Mouse (Mus musculus) retina, embryonic 14.5 days (tissue): Measurements from ENCODE around the gene Olfr390.

Experiments
- DNase-seq: peaks from one replicate; pipeline ENCODE4 v3.0.0-alpha.2; 2015; ENCODE audit warnings: low spot score

The Olfr390 gene

DNA sequence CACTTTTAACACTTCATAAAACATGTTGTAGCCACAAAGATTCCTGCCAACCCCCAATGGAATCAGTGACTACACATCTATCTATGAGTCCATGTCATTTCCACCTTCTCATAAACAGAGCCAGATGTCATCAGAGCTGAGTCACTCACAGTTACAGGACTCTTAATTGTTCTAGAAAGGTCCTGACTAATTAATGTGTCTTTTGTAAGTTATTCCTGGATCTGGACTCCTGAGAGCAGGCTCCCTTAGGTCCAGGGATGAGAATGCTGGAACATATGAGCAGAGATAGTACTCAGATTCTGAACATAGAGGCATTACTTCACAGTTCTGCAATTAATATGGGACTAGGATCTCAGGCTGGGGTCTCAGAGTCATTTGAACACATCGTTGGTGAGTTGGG, at the start of gene Olfr390:
Olfr390 (plus strand) TSS at position 301 of the 400 bp plus-strand sequence.
- no peak for DNase-seq

DNA sequence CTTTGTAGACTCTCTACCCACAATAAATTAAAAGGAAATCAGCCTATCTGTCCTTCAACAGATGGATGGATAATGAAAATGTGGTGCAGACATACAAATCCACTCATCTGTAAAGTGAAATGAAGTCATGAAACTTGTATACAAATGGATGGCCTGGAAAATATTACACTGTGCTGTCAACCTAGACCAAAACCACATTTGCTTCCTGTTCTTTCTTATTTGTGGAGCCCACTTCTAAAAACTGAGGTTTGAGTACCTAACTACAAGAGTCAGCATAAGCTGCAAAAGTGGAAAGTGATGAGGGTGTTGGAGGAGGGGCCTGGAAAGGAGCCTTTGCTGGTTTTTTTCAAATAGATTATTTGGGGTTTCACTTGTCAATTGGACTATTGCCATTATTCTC, 23.6 kb upstream of the Olfr390 start:
- DNase-seq, result no peak

- DNase-seq, result no peak
These were observed 2.2 kb upstream of the Olfr390 start, which contains the start of gene Olfr389 for GRCm38 (mm10) chr11:73780613-73781012. Gene Olfr389, minus strand, starts transcription at chr11:73780713.

- DNase-seq, result no peak
These were observed 20.2 kb downstream of the Olfr390 start, which contains the start of gene Olfr391-ps for GRCm38 (mm10) chr11:73802952-73803351. Gene Olfr391-ps, minus strand, starts transcription at chr11:73803052.

DNA sequence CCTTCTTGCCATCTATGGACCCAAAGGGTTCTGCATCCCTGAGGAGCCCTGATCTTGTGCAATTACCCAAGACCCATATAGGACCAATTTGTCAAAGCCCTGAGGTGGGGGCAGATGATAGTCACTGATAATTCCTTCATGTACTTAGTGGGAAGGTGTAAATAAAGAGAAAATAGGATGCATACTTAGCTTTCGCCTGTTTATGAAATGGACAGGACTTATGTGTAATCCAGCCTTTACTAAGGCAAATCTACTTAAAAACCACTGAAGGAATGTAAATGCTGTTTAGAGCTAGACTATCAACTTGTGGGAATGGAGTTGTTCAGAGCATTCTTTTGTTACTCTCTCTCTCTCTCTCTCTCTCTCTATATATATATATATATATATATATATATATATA, 34.2 kb downstream of the Olfr390 start, which contains the start of gene Olfr392:
Olfr392 (minus strand) TSS at position 101 of the 400 bp plus-strand sequence.
- DNase-seq, result no peak
